Mouse (Mus musculus) hindbrain, embryonic 15.5 days (tissue): ENCODE data around the gene Bax. TPM values are rescaled to one million over a fixed set of nuclear protein-coding genes. Genes with fewer than 3 reads are reported as not detected.
"Not testable (repeated sequence)": the region's sequence is repeated elsewhere in the genome, so short reads cannot be mapped to it uniquely, and the experiment has no call there.

Source experiments
- ATAC-seq: fragments of 200-750 bp; cut with Nextera tagmentation; 2 replicates; pipeline ENCODE4 v1.8.0; 2017; ENCODE audit warnings: low read depth, moderate number of reproducible peaks, moderate TSS enrichment; ENCODE audit not compliant: low FRiP score
- H3K27ac ChIP-seq: fragments of 300-500 bp; sonication (generic); replicated peaks from 2 replicates; pipeline ENCODE4 v1.5.1; 2015; ENCODE audit warnings: mild to moderate bottlenecking, inconsistent platforms
- H3K27me3 ChIP-seq: fragments of 300-500 bp; sonication (generic); 2 replicates; pipeline ENCODE4 v1.6.1; 2015; ENCODE audit warnings: control low read depth, inconsistent platforms
- H3K36me3 ChIP-seq: fragments of 300-500 bp; sonication (generic); 2 replicates; pipeline ENCODE4 v1.6.1; 2015; ENCODE audit warnings: control low read depth, inconsistent platforms
- H3K4me1 ChIP-seq: fragments of 300-500 bp; sonication (generic); replicated peaks from 2 replicates; pipeline ENCODE4 v1.6.1; 2015; ENCODE audit warnings: control low read depth, inconsistent platforms
- H3K4me2 ChIP-seq: fragments of 300-500 bp; sonication (generic); 2 replicates; pipeline ENCODE4 v1.6.1; 2015; ENCODE audit warnings: moderate library complexity, mild to moderate bottlenecking, inconsistent platforms
- H3K4me3 ChIP-seq: fragments of 300-500 bp; sonication (generic); 2 replicates; pipeline ENCODE4 v1.5.1; 2015; ENCODE audit warnings: mild to moderate bottlenecking, inconsistent platforms
- H3K9ac ChIP-seq: fragments of 300-500 bp; sonication (generic); 2 replicates; pipeline ENCODE4 v1.6.1; 2015; ENCODE audit warnings: inconsistent platforms
- H3K9me3 ChIP-seq: fragments of 300-500 bp; sonication (generic); 2 replicates; pipeline ENCODE4 v1.6.1; 2016; ENCODE audit warnings: control low read depth, inconsistent platforms
- WGBS: fragments of 180-500 bp; shearing (Covaris S2); methylation state at CpG from one replicate; pipeline ENCODE4 v1.1.7; 2015; 5-methylcytosine and 5-hydroxymethylcytosine counted together
- polyA plus RNA-seq: library from polyadenylated mRNA; unstranded; fragments of >200 nt; fragmentation: Nextera tagmentation; extraction: Ambion mirVana; gene quantifications from 2 replicates; pipeline ENCODE4 v1.2.1, GENCODE M21; 2015

The Bax gene
- polyA plus RNA-seq, 1 experiment from 2014 or later, result 250 TPM

DNA sequence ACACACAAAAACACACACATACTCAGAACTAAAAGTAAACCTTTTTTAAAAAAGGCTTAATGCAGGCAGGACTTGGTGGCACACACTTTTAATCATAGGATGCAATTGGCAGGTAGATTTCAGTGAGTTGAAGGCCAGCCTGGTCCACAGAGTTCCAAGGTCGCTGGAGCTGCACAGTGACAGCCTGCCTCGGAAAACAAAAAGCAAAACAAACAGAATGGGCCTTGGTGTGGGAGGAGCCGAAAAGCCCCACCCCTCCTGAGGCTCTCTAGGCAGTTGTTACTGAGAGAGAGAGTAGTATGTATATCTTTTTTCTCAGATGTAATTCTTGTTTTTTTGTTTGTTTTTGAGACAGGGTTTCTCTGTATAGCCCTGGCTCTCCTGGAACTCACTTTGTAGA, 24.6 kb upstream of the Bax start:
- H3K36me3 ChIP-seq, result peaks cover 35% of the 10 kb centered on the region
- ATAC-seq, result no peak
- no peak overlapping the region for H3K9ac ChIP-seq
- 22% methylated on average over 3 of the region's 3 CpGs for WGBS
- no peak overlapping the region for H3K4me3 ChIP-seq
- H3K4me2 ChIP-seq, result no peak overlapping the region
- H3K27ac ChIP-seq, result peak overlapping the region; percentile 45; the same call in 1 of the 2 replicates
- H3K9me3 ChIP-seq, result no peaks in the 10 kb centered on the region
- H3K4me1 ChIP-seq, result peaks cover 28% of the 10 kb centered on the region
- H3K27me3 ChIP-seq, result no peaks in the 10 kb centered on the region

DNA sequence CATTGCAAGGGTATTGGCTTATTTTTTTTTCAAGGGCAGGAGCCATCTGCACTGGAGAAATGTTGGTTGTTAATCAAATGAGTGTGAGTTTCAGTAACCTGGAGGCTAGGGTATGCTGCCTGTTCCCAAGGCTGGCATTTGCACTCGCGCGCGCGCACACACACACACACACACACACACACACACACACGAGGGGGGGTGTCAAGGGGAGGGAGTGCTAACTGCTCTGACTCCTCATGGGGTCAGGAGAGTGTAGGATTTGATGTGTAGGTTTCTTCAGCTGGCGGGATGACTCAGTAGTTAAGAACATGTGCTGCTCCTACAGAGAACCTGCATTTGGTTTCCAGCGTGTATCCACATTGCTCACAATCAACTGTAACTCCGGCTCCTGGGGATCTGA, 24.1 kb upstream of the Bax start:
- Histone ChIP-seq H3K4me1 (peaks cover 28% of the 10 kb centered on the region), H3K27me3 (no peaks in the 10 kb centered on the region), H3K36me3 (peaks cover 31% of the 10 kb centered on the region), H3K4me2 (no peak overlapping the region), H3K9me3 (no peaks in the 10 kb centered on the region), H3K9ac (no peak overlapping the region), H3K4me3 (no peak overlapping the region), H3K27ac (peak overlapping the region; percentile 45; the same call in 1 of the 2 replicates)
- ATAC-seq, result no peak
- 35% methylated on average over 9 of the region's 9 CpGs for WGBS

- H3K4me2 ChIP-seq, result no peak overlapping the region
- no peak overlapping the region for H3K27ac ChIP-seq
- H3K4me1 ChIP-seq, result peaks cover 28% of the 10 kb centered on the region
- peaks cover 18% of the 10 kb centered on the region for H3K36me3 ChIP-seq
- ATAC-seq, result no peak
- H3K9me3 ChIP-seq, result no peaks in the 10 kb centered on the region
- H3K27me3 ChIP-seq, result no peaks in the 10 kb centered on the region
- no peak overlapping the region for H3K9ac ChIP-seq
- no peak overlapping the region for H3K4me3 ChIP-seq
- WGBS, result 78% methylated on average over 7 of the region's 7 CpGs
Observed at GRCm38 (mm10) chr7:45489578-45489977, 22.9 kb upstream of the Bax start.

DNA sequence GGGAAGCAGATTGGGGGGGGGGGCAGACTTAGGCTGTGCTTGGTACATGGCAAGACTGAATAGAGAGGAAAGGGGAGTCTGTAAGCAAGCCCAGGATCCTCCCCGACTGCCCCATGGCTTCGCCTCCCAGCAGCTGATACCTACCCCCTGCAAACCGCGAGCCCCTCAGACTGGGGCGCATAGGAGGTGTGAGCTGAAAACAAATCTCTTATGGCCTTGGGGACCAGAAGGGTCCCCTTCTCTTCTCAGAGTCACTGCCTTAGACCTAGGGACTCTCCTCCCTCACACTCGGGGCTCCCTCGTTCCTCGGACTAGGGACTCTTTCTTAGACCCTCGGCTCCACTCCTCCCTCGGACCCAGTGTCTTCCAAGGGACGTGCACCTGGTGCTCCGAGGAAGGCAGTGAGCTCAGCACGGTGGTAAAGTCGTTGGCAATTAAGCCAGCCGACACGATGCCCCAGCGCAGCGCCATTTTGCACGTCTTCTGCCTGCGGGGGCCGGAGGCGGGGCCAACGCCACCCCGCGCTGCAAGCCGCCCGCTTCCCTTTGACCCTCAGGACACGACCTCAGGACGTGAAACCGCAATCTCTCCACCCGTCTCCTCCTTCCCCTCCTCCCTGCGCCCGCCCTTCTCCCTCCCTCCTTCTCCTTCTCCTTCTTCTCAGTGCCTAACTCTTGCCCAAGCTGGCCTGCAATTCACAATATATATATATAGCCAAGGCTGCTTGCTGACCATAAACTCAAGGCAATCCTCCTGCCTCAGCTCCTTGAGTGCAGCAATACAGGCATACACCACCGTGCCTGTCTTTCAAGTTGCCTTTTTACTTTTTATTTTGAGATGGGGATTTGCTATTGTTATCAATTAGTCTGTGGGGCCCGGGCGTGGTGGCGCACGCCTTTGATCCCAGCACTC, 21.9 kb upstream of the Bax start, which contains the start of gene Dhdh:
Gene Dhdh (minus strand): TSS at position 513 of the 912 bp plus-strand sequence.
- Histone ChIP-seq H3K27ac (peak within 1 kb of the TSS; percentile 91), H3K4me3 (peak within 1 kb of the TSS; percentile 46), H3K9me3 (no peaks in the 10 kb centered on the region), H3K4me2 (peak within 1 kb of the TSS; percentile 78), H3K36me3 (peaks cover 9% of the 10 kb centered on the region), H3K27me3 (no peaks in the 10 kb centered on the region), H3K9ac (peak within 1 kb of the TSS; percentile 53), H3K4me1 (peaks cover 28% of the 10 kb centered on the region)
- WGBS, result 8% methylated on average over 36 of the region's 38 CpGs
- peak; percentile 79 for ATAC-seq

DNA sequence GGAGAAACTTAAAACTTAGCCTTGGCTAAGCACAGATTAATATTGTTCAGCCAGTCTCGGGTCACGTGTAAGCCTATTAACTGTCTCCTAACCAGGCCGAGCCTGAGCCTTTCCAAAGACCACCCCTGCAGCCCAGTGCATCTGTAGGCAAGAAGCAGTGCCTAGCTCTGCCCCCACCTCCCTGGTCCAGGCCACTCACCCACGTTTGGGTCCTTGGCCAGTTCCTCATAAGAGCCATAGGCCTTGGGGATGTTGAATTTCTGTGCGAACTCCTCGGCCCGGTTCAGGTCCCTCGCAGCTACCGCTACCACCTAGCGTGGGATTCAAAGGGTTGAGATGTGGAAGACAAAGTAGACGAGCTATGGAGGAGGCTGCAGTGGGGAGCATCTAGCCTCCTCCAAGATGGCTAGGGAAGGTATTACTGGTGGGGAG, 21.2 kb upstream of the Bax start:
- H3K36me3 ChIP-seq, result peaks cover 2% of the 10 kb centered on the region; the same call in 1 of the 2 replicates
- H3K4me2 ChIP-seq, result peak overlapping the region; percentile 78
- H3K9ac ChIP-seq, result peak overlapping the region; percentile 53
- H3K9me3 ChIP-seq, result no peaks in the 10 kb centered on the region
- peak overlapping the region; percentile 91 for H3K27ac ChIP-seq
- H3K4me1 ChIP-seq, result peaks cover 28% of the 10 kb centered on the region
- no peaks in the 10 kb centered on the region for H3K27me3 ChIP-seq
- peak; percentile 82 for ATAC-seq
- peak overlapping the region; percentile 46 for H3K4me3 ChIP-seq
- 18% methylated on average over 11 of the region's 11 CpGs for WGBS

- Histone ChIP-seq H3K36me3 (no peaks in the 10 kb centered on the region), H3K9me3 (no peaks in the 10 kb centered on the region), H3K4me1 (peaks cover 28% of the 10 kb centered on the region), H3K4me2 (peak within 1 kb of the TSS; percentile 78; the same call in 1 of the 2 replicates), H3K4me3 (no peak within 1 kb of the TSS), H3K27me3 (no peaks in the 10 kb centered on the region), H3K27ac (0 out of 2 replicates have a peak within 1 kb of the TSS, but pooled peaks have one; percentile 91), H3K9ac (no peak within 1 kb of the TSS)
- 81% methylated on average over 12 of the region's 12 CpGs for WGBS
- no peak for ATAC-seq
Observed at GRCm38 (mm10) chr7:45486761-45487415, 20.2 kb upstream of the Bax start, which contains the start of gene Gm45808. TSS of gene Gm45808 (minus strand) at chr7:45486811.

DNA sequence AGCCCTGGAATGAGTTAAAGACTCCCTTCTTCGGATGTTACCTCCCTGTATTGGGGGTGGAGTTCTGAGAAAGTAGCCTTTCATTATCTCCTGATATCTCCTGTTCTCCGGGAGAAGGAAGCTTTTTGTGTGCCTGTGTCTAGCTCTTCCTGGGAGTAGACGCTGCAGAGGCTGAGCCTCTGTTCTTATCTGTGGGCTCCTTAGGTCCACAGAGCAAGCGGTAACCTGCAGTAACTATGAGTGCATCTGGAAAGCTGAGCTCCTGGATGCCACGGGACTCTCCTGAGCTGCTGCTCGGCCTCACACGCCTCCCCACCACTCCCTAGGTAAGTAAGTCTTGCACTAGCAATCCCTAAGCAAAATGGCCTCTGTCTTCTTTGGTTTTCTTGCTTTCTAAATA, 19.5 kb upstream of the Bax start:
- Histone ChIP-seq H3K4me2 (no peak overlapping the region), H3K27me3 (no peaks in the 10 kb centered on the region), H3K4me1 (peaks cover 28% of the 10 kb centered on the region), H3K27ac (no peak overlapping the region), H3K9ac (no peak overlapping the region), H3K9me3 (no peaks in the 10 kb centered on the region), H3K36me3 (no peaks in the 10 kb centered on the region), H3K4me3 (no peak overlapping the region)
- no peak for ATAC-seq
- WGBS, result 85% methylated on average over 7 of the region's 7 CpGs

DNA sequence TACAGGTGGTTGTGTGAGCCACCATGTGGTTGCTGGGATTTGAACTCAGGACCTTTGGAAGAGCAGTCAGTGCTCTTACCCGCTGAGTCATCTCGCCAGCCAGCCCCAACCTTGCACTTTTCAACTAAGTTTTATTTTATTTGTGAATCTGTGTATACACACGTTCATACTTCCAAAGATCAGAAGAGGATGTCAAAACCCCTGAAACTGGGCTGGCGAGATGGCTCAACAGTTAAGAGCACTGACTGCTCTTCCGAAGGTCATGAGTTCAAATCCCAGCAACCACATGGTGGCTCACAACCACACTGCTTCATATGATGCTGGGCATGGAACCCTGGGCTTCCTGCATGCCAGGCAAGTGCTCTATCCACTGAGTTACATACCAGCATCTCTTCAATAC, 18.3 kb upstream of the Bax start:
- not testable (repeated sequence) for H3K4me3 ChIP-seq, H3K9me3 ChIP-seq, H3K36me3 ChIP-seq, H3K27me3 ChIP-seq, ATAC-seq, H3K27ac ChIP-seq, H3K4me2 ChIP-seq, H3K9ac ChIP-seq
- 95% methylated on average over 5 of the region's 5 CpGs for WGBS
- H3K4me1 ChIP-seq, result peaks cover 23% of the 10 kb centered on the region

DNA sequence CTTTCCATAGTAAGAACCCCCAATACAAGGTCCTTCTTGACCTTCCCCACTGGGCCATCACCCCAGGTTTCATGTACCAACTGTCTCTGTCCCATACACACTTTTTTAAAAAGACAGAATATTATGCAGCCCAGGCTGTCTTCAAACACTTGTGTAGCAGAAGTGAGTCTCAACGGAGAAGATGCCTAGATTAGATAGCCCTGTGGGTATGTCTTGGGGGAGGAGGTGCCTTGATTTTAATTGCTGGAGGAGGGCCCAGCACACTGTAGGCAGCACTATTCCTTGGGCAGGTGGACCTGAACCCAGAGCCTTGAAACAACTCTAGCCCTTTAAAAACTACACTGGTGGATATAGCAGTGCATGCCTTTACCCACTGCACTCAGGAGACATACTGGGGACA, 15.5 kb upstream of the Bax start:
- no peaks in the 10 kb centered on the region for H3K36me3 ChIP-seq
- no peak for ATAC-seq
- H3K4me2 ChIP-seq, result no peak overlapping the region
- 93% methylated on average over 1 of the region's 1 CpGs for whole genome bisulfite sequencing
- H3K27ac ChIP-seq, result no peak overlapping the region
- H3K9ac ChIP-seq, result no peak overlapping the region
- no peak overlapping the region for H3K4me3 ChIP-seq
- no peaks in the 10 kb centered on the region for H3K9me3 ChIP-seq
- no peaks in the 10 kb centered on the region for H3K4me1 ChIP-seq
- no peaks in the 10 kb centered on the region for H3K27me3 ChIP-seq

DNA sequence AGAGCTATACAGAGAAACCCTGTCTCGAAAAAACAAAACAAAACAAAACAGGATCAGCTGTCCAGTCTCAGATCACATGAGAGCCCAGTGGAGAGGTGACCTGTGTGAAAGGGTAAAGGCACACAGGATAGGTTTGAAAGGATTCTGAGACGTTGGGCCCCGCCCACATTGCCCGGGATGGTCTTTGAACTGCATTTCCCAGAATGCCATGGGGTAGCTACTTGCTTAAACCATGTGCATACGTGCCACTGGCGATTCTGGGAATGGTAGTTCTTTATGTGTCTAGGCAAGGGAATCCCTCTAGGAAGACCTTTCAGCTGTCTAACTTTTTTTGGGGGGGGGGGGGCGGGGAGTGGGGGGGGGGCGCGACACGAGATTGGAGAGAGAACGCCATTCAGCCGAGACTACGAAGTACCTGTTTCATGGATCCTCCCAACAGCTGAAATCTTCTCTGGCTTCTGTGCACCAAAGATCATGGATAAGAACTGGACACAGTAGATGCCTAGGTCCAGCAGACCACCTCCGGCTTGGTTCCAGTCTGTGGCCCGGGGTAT, 14.8 kb upstream of the Bax start, which contains the start of gene Tulp2:
Gene Tulp2 (plus strand): TSS at position 504 of the 554 bp plus-strand sequence.
- ATAC-seq, result peak; percentile 83; the same call in 1 of the 2 replicates
- Histone ChIP-seq H3K9ac (no peak within 1 kb of the TSS), H3K27ac (no peak within 1 kb of the TSS), H3K4me1 (no peaks in the 10 kb centered on the region), H3K9me3 (no peaks in the 10 kb centered on the region), H3K4me2 (no peak within 1 kb of the TSS), H3K36me3 (no peaks in the 10 kb centered on the region), H3K27me3 (no peaks in the 10 kb centered on the region), H3K4me3 (no peak within 1 kb of the TSS)
- 60% methylated on average over 11 of the region's 15 CpGs for WGBS

- H3K4me2 ChIP-seq, H3K9me3 ChIP-seq, H3K27me3 ChIP-seq, ATAC-seq, H3K4me3 ChIP-seq, H3K4me1 ChIP-seq, H3K36me3 ChIP-seq, H3K9ac ChIP-seq, H3K27ac ChIP-seq: not testable (repeated sequence)
- WGBS, result 85% methylated on average over 4 of the region's 4 CpGs
Observed at GRCm38 (mm10) chr7:45480310-45480709, 13.6 kb upstream of the Bax start.

DNA sequence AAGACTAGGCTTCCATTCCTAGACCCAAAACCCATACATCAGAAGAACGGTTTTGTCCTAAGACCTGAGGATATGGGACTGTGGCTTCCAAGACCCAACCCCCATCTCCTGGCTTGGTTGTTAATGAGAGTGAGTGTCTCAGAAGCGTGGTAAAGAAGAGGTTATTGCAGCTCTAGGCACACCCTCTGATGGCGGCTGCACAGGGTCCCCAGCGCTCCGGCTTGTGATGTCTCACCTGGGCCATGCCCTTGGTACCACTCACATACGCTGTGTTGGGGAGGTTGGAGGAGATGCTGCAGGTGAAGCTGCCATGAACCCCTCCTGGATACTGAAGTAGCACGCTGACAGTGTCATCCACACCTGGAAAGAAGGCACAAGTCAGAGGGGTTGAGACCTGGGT, 12.1 kb upstream of the Bax start:
- Histone ChIP-seq H3K4me3 (no peak overlapping the region), H3K4me1 (no peaks in the 10 kb centered on the region), H3K27ac (no peak overlapping the region), H3K27me3 (no peaks in the 10 kb centered on the region), H3K9me3 (no peaks in the 10 kb centered on the region), H3K36me3 (no peaks in the 10 kb centered on the region), H3K9ac (no peak overlapping the region), H3K4me2 (no peak overlapping the region)
- no peak for ATAC-seq
- WGBS, result 98% methylated on average over 7 of the region's 7 CpGs
